Mouse (Mus musculus) ES-Bruce4 (cell line): Measurements from ENCODE around the gene 1810013L24Rik.

Experiments used
- CTCF ChIP-seq: IDR thresholded peaks from one replicate; pipeline ENCODE4 v1.8.1; 2011; ENCODE audit warnings: low read depth, low read length
- POLR2A ChIP-seq: IDR thresholded peaks from one replicate; pipeline ENCODE4 v1.8.1; 2011; ENCODE audit warnings: low read length; ENCODE audit not compliant: insufficient read depth

DNA sequence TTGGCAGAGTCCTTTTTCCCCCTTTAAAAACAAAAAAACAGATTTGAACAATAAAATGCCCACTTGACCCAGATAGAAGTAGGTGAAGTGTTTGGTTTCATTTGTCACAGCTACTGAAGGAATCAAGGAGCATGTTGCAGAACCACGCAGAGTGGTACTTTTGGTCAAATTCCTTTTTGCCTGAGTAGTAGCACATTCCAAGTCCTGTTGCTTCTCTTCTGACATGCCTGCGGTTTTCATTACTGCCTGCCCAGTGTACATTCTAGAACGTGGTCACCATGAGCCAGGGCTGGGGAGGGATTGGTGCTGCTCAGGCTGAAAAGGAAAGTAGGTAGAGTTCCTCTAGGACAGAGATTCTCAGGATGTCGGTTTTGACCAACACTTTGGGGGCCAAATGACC, 16.1 kb downstream of the 1810013L24Rik start:
- TF ChIP-seq POLR2A: no peak
- no peak for TF ChIP-seq CTCF
